Mouse (Mus musculus) heart, embryonic 16.5 days (tissue): Measurements from ENCODE around the gene Stab2. TPM values are rescaled to one million over a fixed set of nuclear protein-coding genes. Genes with fewer than 3 reads are reported as not detected.

Source experiments
- ATAC-seq: fragments of 200-750 bp; cut with Nextera tagmentation; replicated peaks from 2 replicates; pipeline ENCODE4 v1.8.0; 2017; ENCODE audit warnings: moderate number of reproducible peaks; ENCODE audit not compliant: insufficient read depth, low FRiP score; ENCODE audit errors: extremely low read depth
- H3K27ac ChIP-seq: fragments of 300-500 bp; sonication (generic); 2 replicates; pipeline ENCODE4 v1.5.1; 2014; ENCODE audit warnings: mild to moderate bottlenecking, low read length, control low read depth, moderate library complexity
- H3K27me3 ChIP-seq: fragments of 300-500 bp; sonication (generic); 2 replicates; pipeline ENCODE4 v1.6.1; 2014; ENCODE audit warnings: low read length, mixed read lengths; ENCODE audit not compliant: control insufficient read depth, insufficient read depth
- H3K36me3 ChIP-seq: fragments of 300-500 bp; sonication (generic); 2 replicates; pipeline ENCODE4 v1.6.1; 2014; ENCODE audit not compliant: control insufficient read depth, insufficient read depth
- H3K4me1 ChIP-seq: fragments of 300-500 bp; sonication (generic); 2 replicates; pipeline ENCODE4 v1.6.1; 2014; ENCODE audit warnings: low read length, mixed read lengths; ENCODE audit not compliant: control insufficient read depth, insufficient read depth
- H3K4me2 ChIP-seq: fragments of 300-500 bp; sonication (generic); 2 replicates; pipeline ENCODE4 v1.6.1; 2014; ENCODE audit warnings: low read depth, mild to moderate bottlenecking, control low read depth, low read length
- H3K4me3 ChIP-seq: fragments of 300-500 bp; sonication (generic); 2 replicates; pipeline ENCODE4 v1.5.1; 2014; ENCODE audit warnings: mild to moderate bottlenecking, control low read depth, low read length
- H3K9ac ChIP-seq: fragments of 300-500 bp; sonication (generic); 2 replicates; pipeline ENCODE4 v1.6.1; 2014; ENCODE audit warnings: low read length, control low read depth
- H3K9me3 ChIP-seq: fragments of 300-500 bp; sonication (generic); replicated peaks from 2 replicates; pipeline ENCODE4 v1.6.1; 2016; ENCODE audit warnings: low read length; ENCODE audit not compliant: control insufficient read depth
- WGBS: fragments of 180-500 bp; shearing (Covaris S2); extraction: QIAGEN DNeasy Blood & Tissue Kit; methylation state at CpG from one replicate; pipeline ENCODE4 v1.1.7; 2014; 5-methylcytosine and 5-hydroxymethylcytosine counted together
- polyA plus RNA-seq: library from polyadenylated mRNA; unstranded; fragments of >200 nt; fragmentation: Nextera tagmentation; extraction: Ambion mirVana; gene quantifications from 2 replicates; pipeline ENCODE4 v1.2.1, GENCODE M21; 2015

The Stab2 gene
- polyA plus RNA-seq, 1 experiment from 2014 or later, result 0.83 TPM

DNA sequence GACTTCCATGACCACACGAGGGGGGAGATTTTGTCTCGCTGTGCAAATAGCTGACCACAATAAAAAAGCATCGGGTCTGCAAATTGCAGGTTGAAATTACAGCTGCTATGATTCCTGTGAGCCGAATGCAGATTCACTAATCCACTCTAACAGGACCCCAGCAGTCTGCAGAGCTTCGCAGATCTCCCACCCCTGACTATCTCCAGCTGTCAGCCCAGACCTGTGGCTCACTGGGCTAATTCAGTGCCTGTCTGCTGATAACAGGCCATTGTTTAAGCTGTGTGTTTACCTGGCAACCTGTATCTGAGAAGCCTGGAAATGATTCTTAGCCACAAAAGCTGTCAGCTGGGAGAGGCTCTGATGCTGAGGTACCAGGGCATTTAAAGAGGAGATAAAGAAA lies 29.2 kb upstream of the Stab2 start:
- 25% methylated on average over 5 of the region's 5 CpGs for WGBS
- no peak overlapping the region for H3K4me3 ChIP-seq
- no peak overlapping the region; the same call in 1 of the 2 replicates for H3K4me2 ChIP-seq
- peaks cover 4% of the 10 kb centered on the region; the same call in 1 of the 2 replicates for H3K4me1 ChIP-seq
- H3K9ac ChIP-seq, result no peak overlapping the region
- ATAC-seq, result no peak
- no peaks in the 10 kb centered on the region for H3K27me3 ChIP-seq
- no peaks in the 10 kb centered on the region for H3K9me3 ChIP-seq
- H3K36me3 ChIP-seq, result no peaks in the 10 kb centered on the region
- H3K27ac ChIP-seq, result no peak overlapping the region

DNA sequence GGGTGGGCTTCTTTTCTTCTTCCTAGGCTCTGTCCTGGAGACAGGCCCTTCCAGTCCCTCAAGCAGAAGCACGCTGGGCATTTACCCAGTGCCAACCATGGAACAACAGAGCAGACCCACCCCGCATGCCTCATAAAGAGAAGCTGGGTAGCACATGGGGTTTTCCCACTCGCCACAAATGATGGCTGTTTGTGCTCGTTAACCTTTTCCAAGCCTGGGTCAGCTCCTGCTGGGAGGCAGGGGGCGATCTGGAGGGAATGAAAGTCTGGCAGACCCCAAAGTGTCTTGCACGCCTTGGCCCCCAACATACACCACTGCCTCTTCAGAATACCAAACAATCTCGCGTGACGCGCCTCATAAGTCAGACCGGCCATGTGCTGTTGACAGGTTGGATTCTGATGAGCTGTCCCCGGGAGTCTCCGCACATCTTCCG lies 28.5 kb upstream of the Stab2 start:
- H3K4me2 ChIP-seq, result no peak overlapping the region
- H3K4me3 ChIP-seq, result no peak overlapping the region
- 45% methylated on average over 14 of the region's 14 CpGs for WGBS

GRCm38 (mm10) chr10:87035866-87036265 lies 28.0 kb upstream of the Stab2 start:
- 81% methylated on average over 15 of the region's 15 CpGs for WGBS
- no peak overlapping the region for H3K4me2 ChIP-seq
- no peak overlapping the region for H3K4me3 ChIP-seq
- ATAC-seq, result no peak
- no peaks in the 10 kb centered on the region for H3K36me3 ChIP-seq
- no peak overlapping the region for H3K9ac ChIP-seq
- peaks cover 4% of the 10 kb centered on the region; the same call in 1 of the 2 replicates for H3K4me1 ChIP-seq
- no peak overlapping the region for H3K27ac ChIP-seq
- H3K27me3 ChIP-seq, result no peaks in the 10 kb centered on the region
- no peaks in the 10 kb centered on the region for H3K9me3 ChIP-seq

More for the DNA sequence above, 28.5 kb upstream of the Stab2 start:
- H3K27ac ChIP-seq, result no peak overlapping the region
- no peaks in the 10 kb centered on the region for H3K27me3 ChIP-seq
- H3K36me3 ChIP-seq, result no peaks in the 10 kb centered on the region
- ATAC-seq, result no peak
- H3K9ac ChIP-seq, result no peak overlapping the region
- no peaks in the 10 kb centered on the region for H3K9me3 ChIP-seq
- peaks cover 4% of the 10 kb centered on the region; the same call in 1 of the 2 replicates for H3K4me1 ChIP-seq

- ATAC-seq, result no peak
- no peaks in the 10 kb centered on the region for H3K27me3 ChIP-seq
- no peaks in the 10 kb centered on the region for H3K9me3 ChIP-seq
- H3K36me3 ChIP-seq, result no peaks in the 10 kb centered on the region
- 78% methylated on average over 8 of the region's 8 CpGs for WGBS
- no peak overlapping the region for H3K4me2 ChIP-seq
- no peak overlapping the region for H3K27ac ChIP-seq
- no peak overlapping the region for H3K4me3 ChIP-seq
- peaks cover 4% of the 10 kb centered on the region; the same call in 1 of the 2 replicates for H3K4me1 ChIP-seq
- H3K9ac ChIP-seq, result no peak overlapping the region
Measured at GRCm38 (mm10) chr10:87032768-87033167, 24.9 kb upstream of the Stab2 start.

- Histone ChIP-seq H3K4me3 (no peak overlapping the region), H3K9ac (no peak overlapping the region), H3K36me3 (no peaks in the 10 kb centered on the region), H3K9me3 (no peaks in the 10 kb centered on the region), H3K4me1 (no peaks in the 10 kb centered on the region), H3K27me3 (no peaks in the 10 kb centered on the region), H3K27ac (no peak overlapping the region), H3K4me2 (no peak overlapping the region)
- peak; percentile 76; the same call in 1 of the 2 replicates for ATAC-seq
- WGBS, result 5% methylated on average over 10 of the region's 10 CpGs
Measured at GRCm38 (mm10) chr10:87024884-87025283, 17.1 kb upstream of the Stab2 start.

DNA sequence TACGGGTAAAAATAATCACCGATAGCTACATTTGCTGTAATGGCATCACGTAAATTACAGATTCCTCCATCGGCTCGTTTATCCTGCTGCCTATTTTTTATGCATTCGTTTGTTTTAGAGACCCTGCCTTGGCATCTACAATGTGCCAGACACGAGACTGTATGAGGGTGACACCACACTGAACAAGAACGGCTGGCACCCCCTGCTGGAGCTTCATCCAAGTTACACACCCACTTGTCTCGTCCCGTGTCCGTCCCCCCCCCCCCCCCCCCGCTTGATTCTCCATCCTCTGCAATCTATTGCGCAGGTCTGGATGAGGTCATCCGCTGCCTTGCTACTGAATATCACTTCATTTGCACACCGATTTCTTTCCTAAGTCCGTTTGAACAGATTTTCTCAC lies 12.9 kb upstream of the Stab2 start:
- Histone ChIP-seq H3K27ac (no peak overlapping the region), H3K9me3 (no peaks in the 10 kb centered on the region), H3K4me2 (no peak overlapping the region), H3K36me3 (no peaks in the 10 kb centered on the region), H3K4me1 (peaks cover 9% of the 10 kb centered on the region), H3K9ac (no peak overlapping the region), H3K4me3 (no peak overlapping the region), H3K27me3 (no peaks in the 10 kb centered on the region)
- WGBS, result 58% methylated on average over 14 of the region's 16 CpGs
- 0 out of 2 replicates have a peak, but pooled peaks have one; percentile 41 for ATAC-seq

- Histone ChIP-seq H3K4me3 (no peak overlapping the region), H3K9ac (no peak overlapping the region), H3K9me3 (no peaks in the 10 kb centered on the region), H3K36me3 (no peaks in the 10 kb centered on the region), H3K27ac (no peak overlapping the region), H3K27me3 (no peaks in the 10 kb centered on the region), H3K4me1 (peaks cover 14% of the 10 kb centered on the region), H3K4me2 (no peak overlapping the region)
- 69% methylated on average over 9 of the region's 9 CpGs for WGBS
- ATAC-seq, result no peak
Measured at GRCm38 (mm10) chr10:87018876-87019275, 11.1 kb upstream of the Stab2 start.

DNA sequence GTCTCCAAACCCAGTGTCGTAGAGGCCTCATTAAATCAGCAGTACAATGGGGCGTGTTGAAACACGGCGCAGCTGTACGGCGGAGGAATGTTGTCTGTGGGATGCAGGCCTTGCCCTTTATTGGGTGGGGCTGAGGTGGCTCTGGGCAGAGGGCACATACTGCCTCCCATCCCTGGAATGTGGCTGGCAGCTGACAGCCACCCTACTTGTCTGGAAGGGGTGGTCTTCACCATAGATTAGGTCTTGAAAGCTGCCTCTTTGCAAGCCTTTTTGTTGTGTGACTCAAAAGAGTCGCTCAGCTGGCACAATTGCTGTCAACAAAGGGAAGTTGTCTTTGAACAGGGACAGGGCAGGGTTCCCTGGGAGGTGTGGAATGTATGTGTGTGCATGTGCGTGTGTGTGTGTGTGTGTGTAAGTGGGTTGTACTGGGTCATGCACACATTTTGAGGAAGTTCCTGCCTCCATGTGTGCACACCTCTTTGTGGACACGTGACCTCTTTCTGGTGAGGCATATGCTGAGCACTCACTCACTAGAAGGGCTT lies 8.4 kb upstream of the Stab2 start:
- WGBS, result 31% methylated on average over 9 of the region's 9 CpGs
- no peak overlapping the region for H3K9ac ChIP-seq
- no peaks in the 10 kb centered on the region for H3K9me3 ChIP-seq
- no peak overlapping the region for H3K4me2 ChIP-seq
- peak; percentile 37; the same call in 1 of the 2 replicates for ATAC-seq
- no peak overlapping the region for H3K4me3 ChIP-seq
- H3K27ac ChIP-seq, result no peak overlapping the region
- no peaks in the 10 kb centered on the region for H3K27me3 ChIP-seq
- peaks cover 14% of the 10 kb centered on the region for H3K4me1 ChIP-seq
- no peaks in the 10 kb centered on the region for H3K36me3 ChIP-seq

DNA sequence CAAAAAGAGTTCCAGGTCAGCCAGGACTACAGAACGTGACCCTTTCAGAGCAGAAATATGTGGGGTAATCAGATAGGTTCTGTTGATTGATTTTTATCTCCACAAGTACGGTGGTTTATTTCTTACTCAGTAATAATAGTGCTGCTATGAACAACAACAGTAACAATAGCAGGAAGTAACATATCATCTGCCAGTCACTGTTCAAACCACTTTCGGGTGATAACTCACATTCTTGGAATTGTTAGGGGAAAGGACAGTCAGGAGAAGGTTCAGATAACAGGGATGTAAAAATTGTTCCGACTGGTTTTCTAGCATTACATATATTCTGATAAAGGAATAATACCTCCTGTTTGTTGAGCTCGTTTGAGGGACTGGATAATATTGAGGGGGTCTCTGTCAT lies 7.6 kb upstream of the Stab2 start:
- ATAC-seq, result no peak
- no peaks in the 10 kb centered on the region for H3K36me3 ChIP-seq
- no peak overlapping the region for H3K9ac ChIP-seq
- no peak overlapping the region for H3K4me2 ChIP-seq
- no peak overlapping the region for H3K4me3 ChIP-seq
- H3K9me3 ChIP-seq, result no peaks in the 10 kb centered on the region
- no peak overlapping the region for H3K27ac ChIP-seq
- H3K4me1 ChIP-seq, result peaks cover 14% of the 10 kb centered on the region
- WGBS, result 20% methylated on average over 5 of the region's 5 CpGs
- no peaks in the 10 kb centered on the region for H3K27me3 ChIP-seq
